Mouse (Mus musculus): ENCODE results near the gene Grin2d.

The Grin2d gene

GRCm38 (mm10) chr7:45793969-45794585, 84.1 kb downstream of the Grin2d start:
- CTCF ChIA-PET = interaction anchor here in 1 of 4 experiments (0.9 to 1.0 kb wide), 2 partner anchors 52 to 55 kb away, joined by 3 to 4 read pairs; no protein-coding TSS in a partner anchor

GRCm38 (mm10) chr7:45793240-45793639, 84.9 kb downstream of the Grin2d start:
- ChIA-PET CTCF (interaction anchor here in 3 of 4 experiments (0.6 to 3.6 kb wide), 5 partner anchors 8 to 54 kb away, joined by 3 to 15 read pairs (median 8); no protein-coding TSS in a partner anchor), POLR2A (interaction anchor here in 3 of 4 experiments (0.5 to 4.3 kb wide), 8 partner anchors 10 to 434 kb away, joined by 3 to 32 read pairs (median 4); partner anchors contain the start of genes Cyth2 (in 1 of the 3), Fam83e (in 1 of the 3), Kdelr1 (in 1 of the 3) and Lmtk3 (in 1 of the 3))

More at GRCm38 (mm10) chr7:45793969-45794585, 84.1 kb downstream of the Grin2d start:
- POLR2A ChIA-PET = interaction anchor here in 1 of 4 experiments (0.6 to 2.2 kb wide), 2 partner anchors 11 to 50 kb away, joined by 6 read pairs; partner anchors contain the start of gene Lmtk3

DNA sequence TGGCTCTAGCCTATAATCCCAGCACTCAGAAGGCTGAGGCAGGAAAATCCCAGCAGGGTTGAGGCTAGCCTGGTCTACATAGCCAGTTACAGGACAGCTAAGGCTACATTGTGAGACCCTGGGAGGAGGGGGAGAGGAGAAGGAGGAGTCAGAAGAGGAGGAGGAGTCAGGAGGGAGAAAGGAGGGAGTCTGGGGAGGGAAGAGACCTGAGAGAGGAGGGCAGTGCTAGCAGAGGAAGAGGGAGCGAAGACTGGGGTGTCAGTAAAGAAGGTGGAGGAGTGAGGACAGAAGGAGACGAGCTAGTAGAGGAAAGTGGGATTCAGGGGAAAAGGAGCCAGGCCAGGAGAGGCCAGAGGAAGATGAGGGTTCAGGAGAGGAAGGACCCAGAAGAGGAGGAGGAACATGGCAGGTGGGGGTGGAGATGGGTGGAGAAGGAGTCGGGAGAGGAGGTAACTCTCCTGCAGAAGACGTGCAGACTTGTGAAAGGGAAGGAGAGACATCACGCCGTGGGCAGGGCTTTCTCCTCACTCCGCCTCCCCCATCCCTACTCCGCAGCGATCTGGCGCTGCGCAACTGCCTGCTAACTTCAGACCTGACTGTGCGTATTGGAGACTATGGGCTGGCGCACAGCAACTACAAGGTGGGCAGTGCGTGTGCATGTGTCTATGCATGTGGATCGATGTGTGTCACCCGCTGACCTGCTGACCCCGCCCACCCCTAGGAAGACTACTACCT, 86.3 kb downstream of the Grin2d start:
- POLR2A ChIA-PET = interaction anchor here in 3 of 4 experiments (0.6 to 4.3 kb wide), 13 partner anchors 9 to 834 kb away, joined by 3 to 32 read pairs (median 3); partner anchors contain the start of genes Cyth2 (in 1 of the 3), Fam83e (in 1 of the 3), Kdelr1 (in 1 of the 3) and Sphk2 (in 1 of the 3)
- CTCF ChIA-PET = interaction anchor here (0.8 to 3.6 kb wide), 8 partner anchors 9 to 81 kb away, joined by 3 to 15 read pairs (median 6); partner anchors contain the start of gene Kdelr1 (in 1 of the 4)

GRCm38 (mm10) chr7:45790721-45791120, 87.5 kb downstream of the Grin2d start:
- POLR2A ChIA-PET = interaction anchor here in 3 of 4 experiments (1.1 to 4.3 kb wide), 8 partner anchors 10 to 108 kb away, joined by 3 to 32 read pairs (median 4); partner anchors contain the start of genes Fam83e (in 1 of the 3) and Sphk2 (in 1 of the 3)
- CTCF ChIA-PET = interaction anchor here in 3 of 4 experiments (0.6 to 3.6 kb wide), 4 partner anchors 11 to 48 kb away, joined by 3 to 15 read pairs (median 6); no protein-coding TSS in a partner anchor

- ChIA-PET CTCF (interaction anchor here (0.6 to 4.0 kb wide), 11 partner anchors 10 to 593 kb away, joined by 3 to 46 read pairs (median 4); partner anchors contain the start of gene Kdelr1 (in 1 of the 4)), POLR2A (interaction anchor here (0.6 to 2.2 kb wide), 38 partner anchors 8 to 421 kb away, joined by 3 to 18 read pairs (median 4); partner anchors contain the start of genes Sphk2 (in 3 of the 4), Cyth2 (in 2 of the 4), Fam83e (in 2 of the 4) and Ccdc114 (in 1 of the 4))
Measured at GRCm38 (mm10) chr7:45787642-45788041, 90.5 kb downstream of the Grin2d start.

DNA sequence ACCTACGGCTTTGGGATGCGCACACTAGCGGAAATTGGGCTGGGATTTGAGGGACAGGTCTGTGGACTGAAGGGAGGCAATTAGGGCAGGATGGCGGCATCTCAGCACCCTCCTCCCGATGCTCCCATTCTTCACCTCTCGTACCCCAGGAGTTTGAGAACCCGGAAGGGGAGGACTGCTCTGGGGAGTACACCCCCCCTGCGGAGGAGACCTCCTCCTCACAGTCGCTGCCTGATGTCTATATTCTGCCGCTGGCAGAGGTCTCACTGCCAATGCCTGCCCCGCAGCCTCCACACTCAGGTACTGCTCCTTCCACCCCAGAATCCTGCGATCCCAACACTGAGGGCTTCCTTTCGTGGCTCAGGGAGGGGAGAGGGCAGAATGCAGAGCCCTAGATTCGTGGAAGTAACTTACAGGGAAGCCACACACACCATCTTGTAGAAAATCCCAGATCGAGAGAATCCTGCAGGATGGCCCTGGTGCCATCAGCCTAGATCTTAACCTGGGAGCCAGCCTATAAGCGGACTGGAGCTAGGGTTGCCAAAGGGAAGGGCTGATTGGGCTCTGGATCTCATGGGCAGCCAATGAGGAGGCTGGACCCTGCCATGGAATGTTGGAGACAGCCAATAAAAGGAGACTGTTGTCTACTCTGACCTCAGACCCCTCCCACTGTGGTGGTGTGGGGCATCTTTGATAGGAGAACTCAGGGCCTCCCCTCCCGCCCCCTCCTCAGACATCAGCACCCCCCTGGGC, 91.3 kb downstream of the Grin2d start:
- POLR2A ChIA-PET = interaction anchor here (0.6 to 2.2 kb wide), 40 partner anchors 8 to 420 kb away, joined by 3 to 18 read pairs (median 4); partner anchors contain the start of genes Sphk2 (in 3 of the 4), Cyth2 (in 2 of the 4), Fam83e (in 2 of the 4) and Ccdc114 (in 1 of the 4)
- CTCF ChIA-PET = interaction anchor here (0.5 to 4.0 kb wide), 13 partner anchors 11 to 1442 kb away, joined by 3 to 46 read pairs (median 3); partner anchors contain the start of genes Ccdc114 (in 1 of the 4) and Kdelr1 (in 1 of the 4)

- CTCF ChIA-PET = interaction anchor here in 2 of 4 experiments (0.8 to 4.0 kb wide), 3 partner anchors 15 to 55 kb away, joined by 3 to 46 read pairs (median 4); no protein-coding TSS in a partner anchor
- POLR2A ChIA-PET = interaction anchor here in 3 of 4 experiments (0.5 to 1.7 kb wide), 14 partner anchors 9 to 110 kb away, joined by 3 to 6 read pairs (median 4); partner anchors contain the start of genes Cyth2 (in 2 of the 3), Kdelr1 (in 1 of the 3), Sphk2 (in 1 of the 3) and Syngr4 (in 1 of the 3)
Measured at GRCm38 (mm10) chr7:45786136-45786578, 92.0 kb downstream of the Grin2d start.

DNA sequence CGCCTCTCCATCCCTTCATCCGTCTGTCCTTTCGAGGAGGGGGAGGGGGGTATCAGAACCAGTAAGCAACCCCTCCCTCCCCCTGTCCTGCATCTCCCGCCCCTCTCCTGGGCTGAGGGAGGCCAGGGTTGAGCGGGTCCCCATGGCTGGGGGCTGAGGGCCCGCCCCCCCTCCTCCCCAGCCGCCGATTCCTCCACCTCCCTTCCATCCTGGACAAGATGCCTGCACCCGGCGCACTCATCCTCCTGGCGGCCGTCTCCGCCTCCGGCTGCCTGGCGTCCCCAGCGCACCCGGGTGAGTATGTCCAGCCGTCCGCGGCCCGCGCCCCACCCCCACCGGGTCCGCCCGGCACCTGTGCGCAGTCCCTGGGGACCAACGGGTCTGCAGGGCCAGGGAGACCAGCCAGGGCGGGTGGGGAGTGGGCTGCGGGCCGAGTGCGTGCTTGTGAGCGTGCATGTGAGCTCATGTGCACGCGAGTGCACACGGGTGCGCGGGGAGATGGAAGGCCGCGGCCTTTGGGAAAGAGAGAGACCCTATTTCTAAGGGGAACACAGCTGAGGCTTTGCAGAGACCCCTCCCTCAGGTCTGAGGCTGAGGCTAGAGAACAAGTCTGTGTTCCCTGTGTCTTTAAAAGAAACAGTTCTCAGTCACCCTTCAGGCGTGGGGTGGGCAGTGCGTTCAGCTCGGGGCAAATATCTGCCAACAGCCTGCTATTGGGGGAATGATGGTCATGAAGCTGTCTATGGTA, 92.6 kb downstream of the Grin2d start:
- POLR2A ChIA-PET = interaction anchor here in 3 of 4 experiments (0.6 to 1.7 kb wide), 17 partner anchors 10 to 108 kb away, joined by 3 to 6 read pairs (median 4); partner anchors contain the start of genes Cyth2 (in 2 of the 3), Kdelr1 (in 1 of the 3) and Sphk2 (in 1 of the 3)
- CTCF ChIA-PET = interaction anchor here in 2 of 4 experiments (0.6 to 4.0 kb wide), 4 partner anchors 16 to 54 kb away, joined by 3 to 46 read pairs (median 4); no protein-coding TSS in a partner anchor

DNA sequence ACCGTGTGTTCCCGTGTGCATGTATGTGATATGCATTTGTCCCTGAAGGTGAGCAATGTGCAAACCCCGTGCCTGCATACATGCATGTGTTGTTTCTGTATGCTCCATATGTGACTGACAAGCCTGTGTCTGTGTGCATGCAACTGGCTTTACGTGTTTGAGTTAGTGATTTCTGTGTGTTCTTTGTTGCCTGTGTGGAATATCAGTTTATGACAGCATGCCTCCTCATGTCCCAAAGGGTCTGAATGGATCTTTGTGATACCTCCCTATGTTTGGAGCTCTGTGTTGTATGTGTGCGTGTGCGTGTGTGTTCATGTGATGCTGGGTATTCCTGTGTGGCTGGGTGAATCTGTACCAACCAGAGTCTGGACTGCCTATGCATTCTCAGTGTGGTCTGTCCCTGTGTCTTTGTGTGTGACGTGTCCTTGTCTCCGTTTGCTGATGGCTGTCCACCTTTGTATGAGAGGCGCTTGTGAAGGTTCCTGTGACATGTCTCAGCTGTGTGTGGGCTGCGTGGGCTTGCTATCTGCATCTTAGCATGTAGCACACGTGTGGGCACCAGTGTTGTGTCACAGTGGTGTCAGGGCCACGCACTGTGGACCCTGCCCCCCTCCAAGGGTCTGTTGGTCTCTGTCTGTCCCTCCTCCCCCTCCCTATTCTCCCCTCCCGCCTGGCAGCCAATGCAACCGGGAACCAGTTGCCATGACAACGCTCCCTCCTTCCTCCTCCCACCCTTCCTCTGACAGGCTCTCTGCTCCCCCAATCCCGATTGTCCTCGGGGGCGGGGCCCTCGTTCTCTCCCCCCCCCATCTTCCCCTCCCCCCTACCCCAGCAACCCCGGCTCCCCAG, 93.4 kb downstream of the Grin2d start, which contains the start of gene Sult2b1:
TSS of gene Sult2b1 (minus strand) at position 146 of the 849 bp plus-strand sequence.
- ChIA-PET CTCF (interaction anchor here in 2 of 4 experiments (0.6 to 4.0 kb wide), 3 partner anchors 16 to 37 kb away, joined by 5 to 46 read pairs (median 9); no protein-coding TSS in a partner anchor), POLR2A (interaction anchor here in 3 of 4 experiments (0.6 to 1.8 kb wide), 11 partner anchors 11 to 67 kb away, joined by 3 to 12 read pairs (median 4); partner anchors contain the start of genes Cyth2 (in 1 of the 3) and Sphk2 (in 1 of the 3))

DNA sequence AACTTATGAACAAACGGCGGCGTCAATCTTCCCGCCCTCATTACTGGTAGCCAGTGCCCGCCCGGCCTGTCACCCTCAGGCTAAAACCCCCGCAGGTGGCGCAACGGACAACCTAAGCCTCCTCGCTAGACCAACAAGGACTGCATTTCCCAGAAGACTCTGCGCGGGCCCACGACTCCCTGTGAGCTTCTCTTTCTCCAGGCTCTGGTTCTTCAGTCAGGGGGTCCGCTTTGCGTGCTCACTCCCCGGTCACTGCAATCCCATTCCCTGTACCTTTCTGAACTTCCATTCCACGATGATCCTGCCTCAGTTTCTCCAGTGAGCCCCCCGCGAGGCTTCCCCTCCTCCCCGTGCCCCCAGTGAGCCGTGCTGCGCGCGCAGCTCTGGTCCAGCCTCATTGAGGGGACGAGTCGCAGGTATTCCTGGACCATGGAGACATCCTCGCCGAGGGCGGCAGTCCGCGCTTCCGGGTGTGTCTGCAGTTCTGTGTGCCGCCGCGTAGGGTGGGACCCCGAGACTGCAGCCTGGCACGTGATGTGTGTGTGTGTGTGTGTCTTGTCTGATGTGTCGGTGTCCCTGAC, 94.6 kb downstream of the Grin2d start, which contains the start of gene Lmtk3:
TSS of gene Lmtk3 (plus strand) at position 228 of the 581 bp plus-strand sequence.
- CTCF ChIA-PET = interaction anchor here (0.6 to 3.3 kb wide), 25 partner anchors 11 to 1069 kb away, joined by 3 to 27 read pairs (median 4); partner anchors contain the start of genes Ccdc114 (in 1 of the 4), Cyth2 (in 1 of the 4) and Kdelr1 (in 1 of the 4)

DNA sequence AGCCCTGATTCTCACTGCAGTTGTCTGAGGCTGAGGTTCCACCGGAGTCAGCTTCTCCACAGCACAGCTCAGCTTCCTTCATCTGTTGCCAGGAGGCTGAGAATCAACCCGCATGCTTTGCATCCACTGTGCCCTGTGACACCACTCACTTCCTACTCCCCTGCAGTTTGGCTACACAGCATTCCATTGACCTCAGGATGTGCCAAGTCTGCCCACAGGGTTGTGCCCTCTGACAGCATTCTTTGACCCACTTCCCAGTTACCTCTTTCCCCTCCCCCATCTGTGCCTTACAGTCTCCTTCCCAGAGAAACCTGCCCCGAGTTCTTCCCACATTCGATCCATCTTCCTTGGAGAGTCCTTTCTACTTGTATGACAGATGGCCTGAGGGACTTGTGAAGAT, 95.9 kb downstream of the Grin2d start:
- POLR2A ChIA-PET = interaction anchor here in 3 of 4 experiments (0.6 to 2.8 kb wide), 8 partner anchors 10 to 322 kb away, joined by 3 to 10 read pairs (median 4); partner anchors contain the start of genes Ftl1 (in 1 of the 3), Sphk2 (in 1 of the 3), Syngr4 (in 1 of the 3) and Tmem143 (in 1 of the 3)
- CTCF ChIA-PET = interaction anchor here (0.9 to 3.3 kb wide), 6 partner anchors 18 to 43 kb away, joined by 4 to 27 read pairs (median 6); partner anchors contain the start of gene Cyth2 (in 1 of the 4)

More for the DNA sequence above, 94.6 kb downstream of the Grin2d start, which contains the start of gene Lmtk3:
- POLR2A ChIA-PET = interaction anchor here (0.5 to 1.8 kb wide), 36 partner anchors 9 to 596 kb away, joined by 3 to 21 read pairs (median 4); partner anchors contain the start of genes Sphk2 (in 3 of the 4), Fam83e (in 2 of the 4), Ccdc114 (in 1 of the 4) and Cyth2 (in 1 of the 4)
